Mouse (Mus musculus) neural tube, embryonic 13.5 days (tissue): ENCODE results near the gene Maz. TPM values are rescaled to one million over a fixed set of nuclear protein-coding genes. Genes with fewer than 3 reads are reported as not detected.
A peak's percentile ranks its signal among the peaks of the same experiment; 100 is the strongest.

ENCODE experiments used
- ATAC-seq: fragments of 200-750 bp; cut with Nextera tagmentation; 2 replicates; pipeline ENCODE4 v1.8.0; 2017; ENCODE audit warnings: low read depth, mild to moderate bottlenecking, moderate TSS enrichment, moderate library complexity
- H3K27ac ChIP-seq: fragments of 300-500 bp; sonication (generic); replicated peaks from 2 replicates; pipeline ENCODE4 v1.5.1; 2015; ENCODE audit warnings: moderate library complexity, mild to moderate bottlenecking, inconsistent platforms
- H3K27me3 ChIP-seq: fragments of 300-500 bp; sonication (generic); 2 replicates; pipeline ENCODE4 v1.6.1; 2015; ENCODE audit warnings: mild to moderate bottlenecking, inconsistent platforms
- H3K36me3 ChIP-seq: fragments of 300-500 bp; sonication (generic); 2 replicates; pipeline ENCODE4 v1.6.1; 2015; ENCODE audit warnings: mild to moderate bottlenecking, inconsistent platforms
- H3K4me1 ChIP-seq: fragments of 300-500 bp; sonication (generic); replicated peaks from 2 replicates; pipeline ENCODE4 v1.6.1; 2015; ENCODE audit warnings: inconsistent platforms
- H3K4me2 ChIP-seq: fragments of 300-500 bp; sonication (generic); 2 replicates; pipeline ENCODE4 v1.6.1; 2015; ENCODE audit warnings: inconsistent platforms, mild to moderate bottlenecking, moderate library complexity
- H3K4me3 ChIP-seq: fragments of 300-500 bp; sonication (generic); 2 replicates; pipeline ENCODE4 v1.5.1; 2015; ENCODE audit warnings: mild to moderate bottlenecking, inconsistent platforms
- H3K9ac ChIP-seq: fragments of 300-500 bp; sonication (generic); 2 replicates; pipeline ENCODE4 v1.6.1; 2015; ENCODE audit warnings: moderate library complexity, mild to moderate bottlenecking, inconsistent platforms
- H3K9me3 ChIP-seq: fragments of 300-500 bp; sonication (generic); 2 replicates; pipeline ENCODE4 v1.6.1; 2016; ENCODE audit warnings: inconsistent platforms
- WGBS: fragments of 180-500 bp; shearing (Covaris S2); methylation state at CpG from one replicate; pipeline ENCODE4 v1.1.7; 2015; 5-methylcytosine and 5-hydroxymethylcytosine counted together
- polyA plus RNA-seq: library from polyadenylated mRNA; unstranded; fragments of >200 nt; fragmentation: Nextera tagmentation; extraction: Ambion mirVana; gene quantifications from 2 replicates; pipeline ENCODE4 v1.2.1, GENCODE M21; 2015

The Maz gene
- polyA plus RNA-seq, 1 experiment from 2014 or later = 71.7 TPM

- 89% methylated on average over 6 of the region's 6 CpGs for WGBS
Observed at GRCm38 (mm10) chr7:127012374-127012773, 14.5 kb downstream of the Maz start.

GRCm38 (mm10) chr7:127011717-127012116 lies 15.1 kb downstream of the Maz start:
- no peaks in the 10 kb centered on the region for H3K9me3 ChIP-seq
- H3K4me1 ChIP-seq = peaks cover 43% of the 10 kb centered on the region
- H3K9ac ChIP-seq = no peak overlapping the region
- ATAC-seq = no peak
- 73% methylated on average over 2 of the region's 2 CpGs for WGBS
- H3K27ac ChIP-seq = no peak overlapping the region
- H3K4me3 ChIP-seq = no peak overlapping the region
- no peaks in the 10 kb centered on the region for H3K27me3 ChIP-seq
- peaks cover 38% of the 10 kb centered on the region for H3K36me3 ChIP-seq
- no peak overlapping the region for H3K4me2 ChIP-seq

More at GRCm38 (mm10) chr7:127012374-127012773, 14.5 kb downstream of the Maz start:
- Histone ChIP-seq H3K4me2 (no peak overlapping the region), H3K27me3 (no peaks in the 10 kb centered on the region), H3K27ac (no peak overlapping the region), H3K36me3 (peaks cover 38% of the 10 kb centered on the region), H3K9me3 (no peaks in the 10 kb centered on the region), H3K4me3 (no peak overlapping the region), H3K4me1 (peaks cover 44% of the 10 kb centered on the region), H3K9ac (no peak overlapping the region)
- ATAC-seq = no peak

- Histone ChIP-seq H3K4me2 (no peak overlapping the region), H3K36me3 (peaks cover 38% of the 10 kb centered on the region), H3K27ac (no peak overlapping the region), H3K4me1 (peaks cover 40% of the 10 kb centered on the region), H3K9ac (no peak overlapping the region), H3K4me3 (no peak overlapping the region), H3K9me3 (no peaks in the 10 kb centered on the region), H3K27me3 (no peaks in the 10 kb centered on the region)
- ATAC-seq = no peak
- 79% methylated on average over 2 of the region's 2 CpGs for WGBS
Observed at GRCm38 (mm10) chr7:127011051-127011450, 15.8 kb downstream of the Maz start.

- Histone ChIP-seq H3K27me3 (no peaks in the 10 kb centered on the region), H3K4me3 (no peak overlapping the region), H3K4me1 (peaks cover 25% of the 10 kb centered on the region), H3K4me2 (no peak overlapping the region), H3K9me3 (no peaks in the 10 kb centered on the region), H3K9ac (no peak overlapping the region), H3K36me3 (peaks cover 26% of the 10 kb centered on the region), H3K27ac (peak overlapping the region; percentile 63; the same call in 1 of the 2 replicates)
- no peak for ATAC-seq
- 83% methylated on average over 17 of the region's 17 CpGs for WGBS
Observed at GRCm38 (mm10) chr7:127009307-127010085, 17.3 kb downstream of the Maz start.

- peak overlapping the region; percentile 14; the same call in 1 of the 2 replicates for H3K9ac ChIP-seq
- 54% methylated on average over 9 of the region's 9 CpGs for WGBS
- H3K4me2 ChIP-seq = no peak overlapping the region
- 0 out of 2 replicates have a peak, but pooled peaks have one; percentile 68 for ATAC-seq
- H3K36me3 ChIP-seq = peaks cover 16% of the 10 kb centered on the region
- H3K4me1 ChIP-seq = peaks cover 17% of the 10 kb centered on the region; the same call in 1 of the 2 replicates
- H3K9me3 ChIP-seq = no peaks in the 10 kb centered on the region
- no peak overlapping the region for H3K4me3 ChIP-seq
- peak overlapping the region; percentile 63 for H3K27ac ChIP-seq
- no peaks in the 10 kb centered on the region for H3K27me3 ChIP-seq
Observed at GRCm38 (mm10) chr7:127008239-127009019, 18.4 kb downstream of the Maz start.

- H3K4me3 ChIP-seq = no peak overlapping the region
- peaks cover 14% of the 10 kb centered on the region; the same call in 1 of the 2 replicates for H3K4me1 ChIP-seq
- 0 out of 2 replicates have a peak overlapping the region, but pooled peaks have one; percentile 7 for H3K27ac ChIP-seq
- 80% methylated on average over 6 of the region's 6 CpGs for WGBS
- ATAC-seq = no peak
- no peak overlapping the region for H3K4me2 ChIP-seq
- peaks cover 6% of the 10 kb centered on the region for H3K36me3 ChIP-seq
- no peaks in the 10 kb centered on the region for H3K9me3 ChIP-seq
- no peak overlapping the region for H3K9ac ChIP-seq
- no peaks in the 10 kb centered on the region for H3K27me3 ChIP-seq
Observed at GRCm38 (mm10) chr7:127007313-127008024, 19.4 kb downstream of the Maz start.

GRCm38 (mm10) chr7:127004122-127004875 lies 22.5 kb downstream of the Maz start:
- no peak overlapping the region for H3K9ac ChIP-seq
- ATAC-seq = no peak
- H3K27ac ChIP-seq = no peak overlapping the region
- H3K36me3 ChIP-seq = no peaks in the 10 kb centered on the region
- H3K4me2 ChIP-seq = no peak overlapping the region
- H3K4me3 ChIP-seq = no peak overlapping the region
- no peaks in the 10 kb centered on the region for H3K9me3 ChIP-seq
- 91% methylated on average over 4 of the region's 4 CpGs for WGBS
- H3K4me1 ChIP-seq = peaks cover 13% of the 10 kb centered on the region; the same call in 1 of the 2 replicates
- H3K27me3 ChIP-seq = no peaks in the 10 kb centered on the region

- Histone ChIP-seq H3K4me3 (no peak overlapping the region), H3K9ac (no peak overlapping the region), H3K4me2 (no peak overlapping the region), H3K27me3 (no peaks in the 10 kb centered on the region), H3K36me3 (no peaks in the 10 kb centered on the region), H3K9me3 (no peaks in the 10 kb centered on the region), H3K4me1 (peaks cover 6% of the 10 kb centered on the region; the same call in 1 of the 2 replicates), H3K27ac (no peak overlapping the region)
- no peak for ATAC-seq
- WGBS = 87% methylated on average over 5 of the region's 5 CpGs
Observed at GRCm38 (mm10) chr7:127003620-127004019, 23.2 kb downstream of the Maz start.

GRCm38 (mm10) chr7:126999568-126999967 lies 27.3 kb downstream of the Maz start:
- Histone ChIP-seq H3K27ac (no peak overlapping the region), H3K4me1 (no peaks in the 10 kb centered on the region), H3K9me3 (no peaks in the 10 kb centered on the region), H3K9ac (no peak overlapping the region), H3K27me3 (no peaks in the 10 kb centered on the region), H3K4me2 (no peak overlapping the region), H3K4me3 (no peak overlapping the region), H3K36me3 (no peaks in the 10 kb centered on the region)
- ATAC-seq = no peak
- 86% methylated on average over 10 of the region's 10 CpGs for WGBS

GRCm38 (mm10) chr7:126996449-126996848 lies 30.4 kb downstream of the Maz start:
- Histone ChIP-seq H3K4me3 (no peak overlapping the region), H3K4me1 (no peaks in the 10 kb centered on the region), H3K36me3 (no peaks in the 10 kb centered on the region), H3K9ac (no peak overlapping the region), H3K27me3 (no peaks in the 10 kb centered on the region), H3K4me2 (no peak overlapping the region), H3K9me3 (no peaks in the 10 kb centered on the region), H3K27ac (no peak overlapping the region)
- WGBS = 84% methylated on average over 4 of the region's 4 CpGs
- ATAC-seq = no peak

GRCm38 (mm10) chr7:126988816-126989215 lies 38.0 kb downstream of the Maz start:
- Histone ChIP-seq H3K4me1 (no peaks in the 10 kb centered on the region), H3K4me2 (no peak overlapping the region), H3K4me3 (no peak overlapping the region), H3K36me3 (no peaks in the 10 kb centered on the region), H3K27me3 (no peaks in the 10 kb centered on the region), H3K9me3 (no peaks in the 10 kb centered on the region), H3K9ac (no peak overlapping the region), H3K27ac (no peak overlapping the region)
- ATAC-seq = no peak
- 70% methylated on average over 8 of the region's 8 CpGs for WGBS
